Mouse (Mus musculus) spleen, embryonic (tissue): ENCODE data around the gene Kazn.

Source experiments
- CTCF ChIA-PET: fragments of 350-600 bp; sonication (Branson Sonifier 250); formaldehyde crosslinking; loops from one replicate; lab custom pipeline; 2022; lab: Charles Lee

The Kazn gene

DNA sequence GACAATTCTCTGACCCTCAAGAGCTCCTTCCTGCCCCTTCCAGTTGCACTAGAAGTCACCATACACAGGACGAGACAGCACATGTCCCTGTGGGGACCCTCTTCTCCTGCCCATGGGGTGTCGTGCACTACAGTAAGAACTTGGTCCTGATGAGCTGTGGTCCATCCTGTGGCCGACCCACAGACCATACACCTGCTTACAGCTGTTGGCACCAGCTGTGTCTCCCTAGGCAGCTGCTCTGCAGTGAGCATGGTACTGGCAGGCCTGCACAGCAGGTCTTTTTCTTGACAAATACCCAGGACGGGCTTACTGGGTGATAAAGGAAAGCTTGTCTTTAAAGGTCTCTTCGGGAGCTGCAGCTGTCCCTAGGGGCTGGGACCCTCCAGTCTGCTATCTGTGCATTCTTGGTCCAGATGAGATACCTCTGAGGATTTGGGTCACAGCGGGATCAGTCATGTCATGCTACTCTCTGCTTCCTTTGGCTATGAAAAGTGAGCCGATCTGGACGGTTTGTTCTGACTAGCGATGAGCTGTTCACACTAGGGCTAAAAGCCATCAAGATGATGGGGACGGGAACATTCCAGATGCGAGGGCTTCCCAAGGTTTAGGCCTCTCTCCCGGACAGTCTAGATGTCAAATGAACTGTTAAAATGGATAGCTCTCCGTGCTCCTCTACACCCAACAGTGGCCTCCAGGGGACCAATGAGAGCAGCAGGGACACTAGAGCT lies 179.9 kb downstream of the Kazn start:
- CTCF ChIA-PET = no interaction called here

DNA sequence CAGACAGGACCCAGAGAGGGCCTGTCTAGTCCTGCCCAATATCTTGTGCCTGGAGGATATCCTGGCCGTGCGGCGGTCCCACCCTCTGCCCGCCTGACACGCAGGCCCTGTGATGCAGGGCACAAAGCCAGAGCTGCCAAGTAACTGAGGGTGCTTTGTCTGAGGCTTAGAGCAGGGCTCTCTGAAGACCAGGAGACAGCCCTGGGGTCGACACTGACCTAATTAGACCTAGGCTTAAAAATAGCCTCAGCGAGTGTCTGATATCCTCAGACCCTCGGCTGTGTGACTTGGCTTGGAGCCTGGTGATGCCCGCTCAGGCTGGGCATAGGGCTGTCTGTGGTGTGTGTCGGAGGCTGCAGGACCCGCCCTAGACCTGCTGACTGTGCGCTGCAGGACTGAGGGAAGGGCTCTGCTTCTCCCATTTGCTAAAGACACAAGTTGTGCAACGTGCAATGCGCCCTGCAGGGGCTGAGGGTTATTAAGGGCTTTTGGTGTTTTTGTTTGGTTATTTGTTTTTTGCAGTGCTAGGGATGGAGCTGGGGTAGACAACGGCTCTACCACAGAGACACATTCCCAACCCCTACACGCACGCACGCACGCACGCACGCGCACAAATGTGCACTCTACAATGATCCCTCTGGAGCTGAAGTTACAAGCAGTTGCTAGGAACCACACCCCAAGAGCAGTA lies 181.5 kb downstream of the Kazn start:
- CTCF ChIA-PET = no interaction called here

- CTCF ChIA-PET = no interaction called here
Observed at GRCm38 (mm10) chr4:142055600-142055999, 183.6 kb downstream of the Kazn start.

DNA sequence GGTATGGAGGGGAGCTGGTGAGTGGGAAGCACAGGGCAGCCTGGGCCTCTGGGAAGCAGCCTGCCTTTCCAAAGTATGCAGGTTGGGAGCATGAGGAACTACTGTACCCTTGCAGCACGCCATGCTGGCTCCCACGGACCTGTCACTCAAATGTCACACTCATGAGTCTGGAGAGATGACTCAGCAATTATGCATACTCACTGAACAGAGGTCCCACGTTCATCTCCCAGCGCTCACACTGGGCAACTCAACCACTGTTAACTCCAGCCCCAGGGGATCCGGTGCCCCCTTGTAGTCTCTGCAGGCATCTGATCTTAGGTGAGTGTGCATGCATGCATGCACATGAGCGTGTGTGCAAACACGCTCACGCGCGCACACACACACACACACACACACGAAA lies 184.6 kb downstream of the Kazn start:
- CTCF ChIA-PET = no interaction called here

GRCm38 (mm10) chr4:142053661-142054448 lies 185.3 kb downstream of the Kazn start:
- CTCF ChIA-PET = interaction anchor here (0.6 kb wide), 1 partner anchor 1205 kb away, joined by 3 read pairs; no protein-coding TSS in a partner anchor

- CTCF ChIA-PET = interaction anchor here (0.5 to 0.6 kb wide), 2 partner anchors 498 to 1205 kb away, joined by 3 to 16 read pairs; no protein-coding TSS in a partner anchor
Observed at GRCm38 (mm10) chr4:142053261-142053660, 185.9 kb downstream of the Kazn start.

- CTCF ChIA-PET = interaction anchor here (0.5 kb wide), 1 partner anchor 498 kb away, joined by 16 read pairs; no protein-coding TSS in a partner anchor
Observed at GRCm38 (mm10) chr4:142052391-142053132, 186.6 kb downstream of the Kazn start.
